Mouse (Mus musculus) ZHBTc4 (cell line): ENCODE results near the gene Irx2.

Source experiments
- DNase-seq: peaks from one replicate; pipeline ENCODE4 v3.0.0-alpha.2; 2011; ENCODE audit warnings: low read depth, low spot score

Irx2 gene

GRCm38 (mm10) chr13:72628462-72628916, at the start of gene Irx2:
Gene Irx2 (plus strand): TSS chr13:72628820.
- peak; percentile 97 for DNase-seq

GRCm38 (mm10) chr13:72581276-72581675, 47.3 kb upstream of the Irx2 start:
- DNase-seq, result no peak

- DNase-seq, result no peak
These were observed 36.1 kb upstream of the Irx2 start for GRCm38 (mm10) chr13:72592526-72592925.

GRCm38 (mm10) chr13:72593310-72593709, 35.3 kb upstream of the Irx2 start:
- DNase-seq, result no peak

GRCm38 (mm10) chr13:72593710-72594111, 34.9 kb upstream of the Irx2 start:
- no peak for DNase-seq

GRCm38 (mm10) chr13:72599254-72599653, 29.4 kb upstream of the Irx2 start:
- no peak for DNase-seq

GRCm38 (mm10) chr13:72608706-72609105, 19.9 kb upstream of the Irx2 start:
- DNase-seq, result peak; percentile 55

GRCm38 (mm10) chr13:72610277-72610676, 18.3 kb upstream of the Irx2 start:
- no peak for DNase-seq

- peak; percentile 42 for DNase-seq
These were observed 4.4 kb upstream of the Irx2 start for GRCm38 (mm10) chr13:72623926-72624846.

GRCm38 (mm10) chr13:72624847-72625170, 3.8 kb upstream of the Irx2 start:
- no peak for DNase-seq

- DNase-seq, result peak; percentile 62
These were observed 3.2 kb upstream of the Irx2 start for GRCm38 (mm10) chr13:72625236-72625950.

GRCm38 (mm10) chr13:72627391-72628321, 964 bp upstream of the Irx2 start:
- peak; percentile 67 for DNase-seq

- DNase-seq, result peak; percentile 69
These were observed 463 bp downstream of the Irx2 start for GRCm38 (mm10) chr13:72628935-72629631.

- DNase-seq, result peak; percentile 44
These were observed 1.2 kb downstream of the Irx2 start for GRCm38 (mm10) chr13:72629806-72630205.

- DNase-seq, result peak; percentile 53
These were observed 2.1 kb downstream of the Irx2 start for GRCm38 (mm10) chr13:72630501-72631372.

GRCm38 (mm10) chr13:72631373-72632021, 2.9 kb downstream of the Irx2 start:
- DNase-seq, result peak; percentile 76

GRCm38 (mm10) chr13:72632361-72632760, 3.7 kb downstream of the Irx2 start:
- DNase-seq, result peak; percentile 11

GRCm38 (mm10) chr13:72633097-72633496, 4.5 kb downstream of the Irx2 start:
- DNase-seq, result no peak

- no peak for DNase-seq
These were observed 6.2 kb downstream of the Irx2 start for GRCm38 (mm10) chr13:72634752-72635315.
